Mouse (Mus musculus) yolk sac, embryonic 10.5 days (tissue): Measurements from ENCODE around the gene Gcnt2.
"Not testable (repeated sequence)": the region's sequence is repeated elsewhere in the genome, so short reads cannot be mapped to it uniquely, and the experiment has no call there.

Experiments
- DNase-seq: peaks from one replicate; pipeline ENCODE4 v3.0.0-alpha.2; 2017; ENCODE audit warnings: low spot score

The Gcnt2 gene

DNA sequence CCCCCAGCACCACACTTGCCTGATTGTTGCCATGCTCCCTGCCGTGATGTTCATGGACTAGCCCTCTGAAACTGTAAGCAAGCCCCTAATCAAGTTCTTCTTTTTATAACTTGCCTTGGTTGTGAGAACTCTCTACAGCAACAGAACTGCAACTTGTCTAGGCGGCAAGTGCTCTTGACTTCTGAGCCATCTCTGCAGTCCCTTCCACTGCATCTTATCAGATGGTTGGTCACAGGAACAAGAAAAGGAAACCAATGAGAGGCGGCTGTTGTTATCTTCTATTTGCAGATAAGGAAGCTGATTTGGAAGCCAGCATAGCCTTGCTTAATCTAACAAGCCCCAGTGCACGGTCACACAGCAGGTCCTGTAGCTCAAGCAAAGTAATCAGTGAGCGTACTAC is 14.5 kb downstream of the Gcnt2 start:
- DNase-seq, result peak; percentile 56

DNA sequence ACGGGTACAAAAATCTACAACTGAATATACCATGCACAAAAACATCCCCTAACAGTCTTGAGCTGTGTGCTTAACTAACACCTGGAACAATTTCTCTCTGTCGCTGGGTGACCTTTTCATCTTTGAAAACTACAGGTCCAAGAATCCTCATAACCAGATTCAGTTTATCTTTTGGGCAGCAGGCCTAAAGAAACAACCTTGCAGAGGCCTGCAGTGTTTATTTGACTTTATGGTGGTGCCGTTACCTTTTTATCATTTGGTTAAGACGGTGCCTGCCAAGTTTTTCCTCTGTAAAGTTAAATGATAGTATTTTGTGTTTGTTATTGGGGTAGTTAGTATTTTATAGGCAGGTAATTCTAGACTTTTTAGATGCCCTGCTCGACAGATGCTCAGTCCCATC is 15.9 kb downstream of the Gcnt2 start:
- DNase-seq, result no peak

DNA sequence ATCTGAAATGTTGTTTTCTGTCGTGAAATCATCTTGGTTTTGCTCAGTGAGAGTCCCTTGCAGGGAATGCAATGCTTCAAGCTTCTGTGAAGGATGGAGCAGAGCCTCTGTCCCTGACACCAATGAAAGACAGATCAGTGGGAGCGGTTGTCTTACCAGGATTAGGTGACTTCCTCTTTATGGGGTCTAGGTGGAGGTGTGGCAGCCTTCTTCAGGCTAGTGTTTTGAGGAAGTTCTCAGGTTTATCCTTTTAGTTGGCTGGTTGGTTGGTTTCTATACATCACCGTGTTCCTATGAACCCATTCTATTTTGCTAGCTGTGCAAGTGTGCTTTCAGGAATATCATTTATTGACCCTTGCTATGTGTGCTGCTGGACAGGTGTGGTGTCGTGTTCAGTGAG is 18.0 kb downstream of the Gcnt2 start:
- no peak for DNase-seq

DNA sequence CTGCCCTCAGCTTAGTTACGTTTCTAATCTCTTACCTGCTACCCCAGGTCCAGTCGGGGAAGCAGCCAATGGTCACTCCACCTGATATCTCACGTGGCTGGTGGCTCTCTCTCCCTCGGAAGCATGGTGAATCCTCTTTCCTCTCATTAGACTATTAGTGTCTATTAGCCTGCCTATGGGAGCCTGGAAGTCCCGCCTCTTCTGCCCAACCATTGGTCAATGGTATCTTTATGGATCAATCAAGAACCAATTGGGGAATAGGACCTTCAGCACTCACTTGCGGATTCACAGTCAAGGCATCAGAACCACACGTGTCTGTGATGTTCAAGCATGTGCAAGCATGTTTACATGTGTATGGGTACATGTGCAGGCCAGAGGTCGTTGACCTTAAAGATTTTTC is 21.0 kb downstream of the Gcnt2 start:
- no peak for DNase-seq

DNA sequence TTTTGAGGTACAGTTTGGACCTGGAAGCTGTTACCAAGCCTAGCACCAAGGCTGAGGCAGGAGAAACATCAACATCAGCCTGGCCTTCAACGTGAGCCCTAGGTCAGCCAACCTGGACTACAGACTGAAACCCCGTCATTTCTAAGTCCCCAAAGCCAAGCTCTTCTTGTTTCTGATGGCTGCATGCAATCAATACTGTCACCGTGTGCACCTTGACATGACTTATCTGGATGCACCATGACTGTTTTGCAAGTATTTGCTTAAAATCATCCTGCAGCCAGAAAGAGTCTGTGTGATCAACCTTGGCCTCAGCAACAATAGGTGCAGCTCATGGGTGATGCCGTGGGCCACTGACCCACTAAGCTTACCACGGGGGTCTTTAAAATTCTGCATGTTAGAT is 23.1 kb downstream of the Gcnt2 start:
- no peak for DNase-seq

DNA sequence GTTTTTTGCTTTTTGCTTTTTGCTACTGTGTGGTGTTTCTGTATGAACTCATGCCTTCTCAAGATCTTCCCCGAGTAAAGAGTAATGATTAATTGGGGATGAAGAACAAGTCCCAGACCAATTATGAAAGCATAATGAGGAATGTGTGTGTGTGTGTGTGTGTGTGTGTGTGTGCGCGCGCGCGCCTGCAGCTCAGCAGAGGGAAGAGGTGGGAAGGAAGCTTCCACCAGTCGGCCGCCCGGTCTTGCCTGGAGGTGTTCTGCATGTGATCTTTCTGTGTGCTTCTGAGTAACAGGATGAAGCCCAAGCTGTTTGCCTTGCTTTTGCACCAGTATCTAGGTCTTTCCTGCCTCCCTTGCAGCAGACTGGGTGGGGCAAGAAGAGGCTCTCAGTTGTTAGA is 24.3 kb downstream of the Gcnt2 start:
- DNase-seq, result no peak

DNA sequence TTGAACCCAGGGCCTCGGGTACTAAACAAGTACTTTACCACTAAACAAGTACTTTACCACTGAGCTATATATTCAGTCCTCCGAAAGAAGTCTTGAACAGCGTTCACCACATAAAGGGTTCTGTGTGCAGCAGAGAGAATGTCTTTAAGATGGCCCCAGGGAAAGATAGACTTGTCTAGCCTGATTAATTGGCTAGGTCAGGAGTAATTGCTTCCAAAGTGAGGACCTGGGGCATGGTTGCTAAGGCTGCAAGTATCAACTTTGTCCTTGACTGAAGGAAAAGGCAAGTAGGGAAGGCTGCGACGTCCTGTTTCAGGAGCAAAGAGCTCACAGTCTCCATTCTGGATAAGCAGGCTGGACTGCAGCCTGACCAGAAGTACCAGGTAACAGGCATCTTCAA is 25.3 kb downstream of the Gcnt2 start:
- DNase-seq, result no peak

DNA sequence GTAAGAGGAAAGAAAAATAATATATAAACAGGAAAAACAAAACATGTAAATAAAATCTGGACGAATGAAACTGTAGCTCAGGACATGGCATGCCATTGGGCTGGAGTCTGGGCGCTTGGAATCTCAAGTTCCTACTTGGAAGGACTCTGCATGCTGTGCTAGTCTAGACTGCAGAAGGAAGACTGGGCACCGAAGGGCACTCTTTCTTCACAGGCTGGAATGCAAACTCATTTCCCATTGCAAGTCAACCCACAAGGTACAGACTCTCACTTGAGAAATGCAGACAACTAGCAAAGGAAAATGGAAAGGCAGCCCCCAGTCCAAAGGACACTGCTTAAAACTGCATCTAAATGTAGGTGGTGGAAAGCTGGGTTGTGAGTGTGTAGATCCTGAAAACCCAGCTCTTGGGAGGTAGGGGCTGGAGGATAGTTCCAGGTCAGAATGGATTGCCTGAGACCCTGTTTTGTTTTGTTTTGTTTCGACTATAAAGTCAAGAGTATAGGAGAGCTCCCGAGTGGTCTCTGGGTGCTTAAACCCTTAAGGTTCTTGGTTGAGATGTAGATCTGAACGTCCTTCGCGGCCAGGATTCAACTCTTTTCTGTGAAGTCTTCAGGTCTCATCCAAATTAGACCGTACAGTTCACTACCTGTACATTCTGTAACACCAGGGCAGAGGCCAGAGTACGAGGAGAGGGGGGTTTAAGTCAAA is 26.5 kb downstream of the Gcnt2 start:
- DNase-seq, result no peak

DNA sequence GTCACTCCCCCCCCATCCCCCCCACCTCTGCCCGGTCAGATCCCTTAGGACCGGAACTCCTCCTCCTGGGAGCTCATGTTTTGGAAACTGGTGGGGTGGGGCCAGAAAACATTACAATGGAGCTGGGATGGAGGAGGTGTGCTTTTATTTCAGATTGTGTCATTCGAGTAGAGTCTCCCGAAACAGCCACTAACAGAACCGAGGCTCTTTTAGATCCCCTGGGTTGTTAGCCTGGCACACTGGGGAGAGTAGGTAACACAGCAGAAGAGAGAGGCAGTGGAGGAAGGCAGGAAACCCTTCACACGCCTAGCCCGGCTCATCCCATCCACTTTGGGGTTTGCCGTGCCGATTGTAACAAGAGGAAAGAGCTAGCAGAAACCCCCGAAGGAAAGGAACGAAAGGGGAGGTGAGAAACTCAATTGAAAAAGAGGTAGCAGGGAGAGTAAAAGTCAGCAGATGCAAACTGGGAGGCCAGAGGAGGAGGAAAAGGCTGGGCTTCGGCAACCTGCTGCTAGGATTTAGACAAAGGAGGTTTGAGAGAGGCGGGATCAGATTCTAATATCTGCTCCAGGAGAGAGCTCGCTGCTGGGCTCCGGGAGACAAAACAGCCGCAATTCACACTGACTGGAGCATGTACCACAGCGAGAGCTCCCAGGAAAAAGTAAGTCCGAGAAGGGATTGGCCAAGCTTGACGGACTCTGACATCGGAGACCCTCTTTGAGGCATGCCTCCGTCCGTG is 27.3 kb downstream of the Gcnt2 start:
- DNase-seq, result no peak

DNA sequence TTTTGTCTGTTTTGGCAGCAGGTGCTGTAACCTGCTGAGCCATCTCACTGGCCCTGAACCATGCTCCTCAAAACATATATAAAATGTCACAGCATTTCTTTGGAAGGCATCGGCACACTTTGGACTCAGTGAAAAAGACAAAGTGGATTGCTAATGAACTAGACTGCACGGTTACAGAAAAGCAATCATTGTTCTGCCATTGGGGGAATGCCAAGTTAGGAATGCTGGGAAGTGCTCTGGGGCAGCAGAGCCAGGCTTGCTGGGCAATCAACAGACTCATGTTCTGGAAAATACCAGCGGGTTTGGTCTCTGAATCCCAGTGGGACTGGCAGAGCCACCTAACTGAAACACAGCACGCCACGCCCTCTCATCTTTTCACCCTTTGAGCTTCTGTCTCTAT is 31.0 kb downstream of the Gcnt2 start:
- no peak for DNase-seq

DNA sequence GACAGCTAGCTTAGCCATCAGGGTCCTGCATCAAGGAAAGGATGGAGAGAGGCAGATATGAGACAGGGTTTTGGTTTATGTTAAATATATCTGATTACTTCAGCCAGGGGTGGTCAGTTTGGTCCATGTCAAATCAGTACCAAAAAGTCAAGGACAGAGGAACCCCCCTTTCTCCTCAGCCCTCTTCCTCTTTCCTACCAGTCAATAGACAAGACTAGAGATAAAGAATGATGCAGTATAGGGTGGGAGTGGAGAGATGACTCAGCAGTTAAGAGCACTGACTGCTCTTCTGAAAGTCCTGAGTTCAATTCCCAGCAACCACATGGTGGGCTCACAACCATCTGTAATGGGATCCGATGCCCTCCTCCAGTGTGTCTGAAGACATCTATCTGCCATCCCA is 31.8 kb downstream of the Gcnt2 start:
- DNase-seq, result not testable (repeated sequence)

DNA sequence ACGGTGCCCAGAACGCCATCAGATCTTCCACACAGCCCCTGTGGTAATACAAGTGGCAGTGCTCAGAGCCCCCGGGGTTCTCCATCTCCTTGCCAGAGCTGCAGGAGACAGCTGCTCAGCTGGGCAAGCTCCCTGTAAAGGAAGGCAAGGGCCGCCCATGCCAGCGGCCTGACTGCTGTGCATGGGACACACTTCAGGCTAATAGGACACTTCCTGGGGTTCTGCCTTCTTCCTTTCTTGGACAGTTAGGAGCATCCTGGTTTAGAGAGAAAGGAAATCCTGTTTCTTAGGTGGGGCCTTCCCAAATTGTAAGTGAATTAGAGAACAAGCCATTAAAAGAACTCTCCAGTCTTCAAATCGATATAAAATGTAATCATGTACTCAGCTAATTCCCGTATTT is 32.5 kb downstream of the Gcnt2 start:
- DNase-seq, result no peak

DNA sequence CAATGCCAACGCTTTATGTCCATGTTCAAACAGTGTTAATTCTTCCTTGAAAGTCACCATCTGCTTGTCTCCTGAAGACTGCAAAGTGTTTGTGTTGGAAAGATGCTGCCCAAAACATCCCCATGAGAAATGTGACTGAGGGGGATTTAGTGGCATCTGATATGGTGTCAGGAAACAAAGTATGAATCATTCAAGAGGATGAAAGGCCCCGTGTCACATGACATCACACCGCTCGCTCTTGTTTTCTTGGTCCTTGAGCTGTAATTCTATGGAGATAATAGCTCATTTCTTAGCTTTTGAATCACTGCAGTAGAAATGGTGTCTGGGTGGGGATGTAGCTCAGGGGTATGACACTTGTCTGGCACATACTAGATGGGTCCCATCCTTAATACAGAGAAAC is 33.0 kb downstream of the Gcnt2 start:
- no peak for DNase-seq

DNA sequence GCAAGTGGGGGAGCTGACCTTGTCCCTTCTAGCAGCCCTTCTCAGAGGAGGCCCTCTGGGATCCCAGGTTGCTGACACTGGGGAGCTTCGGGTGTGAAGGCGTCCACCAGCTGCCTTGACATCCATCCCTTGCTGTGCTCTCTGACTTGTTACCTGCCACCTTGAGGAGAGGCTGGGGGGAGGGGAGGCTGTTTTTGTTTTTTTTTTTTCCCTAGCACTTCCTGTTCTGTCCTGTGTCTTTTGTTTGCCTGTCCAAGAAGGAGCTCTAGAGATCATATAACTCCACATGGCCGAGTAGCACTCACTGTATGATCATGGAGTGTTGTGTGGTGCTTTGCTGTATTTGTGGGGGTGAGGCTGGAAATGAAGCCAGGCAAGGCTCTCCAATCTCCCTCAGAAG is 34.0 kb downstream of the Gcnt2 start:
- no peak for DNase-seq

DNA sequence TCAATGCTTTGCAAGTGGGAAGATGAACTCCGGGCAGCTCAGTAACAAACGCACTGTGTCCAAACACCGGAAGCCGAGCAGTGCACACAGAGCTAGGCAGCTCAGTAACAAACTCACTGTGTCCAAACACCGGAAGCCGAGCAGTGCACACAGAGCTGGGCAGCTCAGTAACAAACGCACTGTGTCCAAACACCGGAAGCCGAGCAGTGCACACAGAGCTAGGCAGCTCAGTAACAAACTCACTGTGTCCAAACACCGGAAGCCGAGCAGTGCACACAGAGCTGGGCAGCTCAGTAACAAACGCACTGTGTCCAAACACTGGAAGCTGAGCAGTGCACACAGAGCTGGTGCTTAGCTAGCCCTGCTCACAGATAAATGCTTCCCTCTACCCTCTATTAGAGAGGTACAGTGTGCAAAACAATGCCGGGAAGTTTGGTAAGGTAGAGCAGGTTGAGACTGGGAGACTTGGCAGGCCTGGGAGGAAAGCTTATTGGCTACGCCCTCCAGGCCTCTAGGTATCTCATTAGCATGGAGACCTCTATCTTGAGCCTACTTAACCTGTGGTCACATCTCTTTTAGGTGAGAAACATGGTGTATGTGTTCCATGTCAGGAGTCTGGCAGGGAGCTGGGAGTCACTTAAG is 38.6 kb downstream of the Gcnt2 start:
- not testable (repeated sequence) for DNase-seq

DNA sequence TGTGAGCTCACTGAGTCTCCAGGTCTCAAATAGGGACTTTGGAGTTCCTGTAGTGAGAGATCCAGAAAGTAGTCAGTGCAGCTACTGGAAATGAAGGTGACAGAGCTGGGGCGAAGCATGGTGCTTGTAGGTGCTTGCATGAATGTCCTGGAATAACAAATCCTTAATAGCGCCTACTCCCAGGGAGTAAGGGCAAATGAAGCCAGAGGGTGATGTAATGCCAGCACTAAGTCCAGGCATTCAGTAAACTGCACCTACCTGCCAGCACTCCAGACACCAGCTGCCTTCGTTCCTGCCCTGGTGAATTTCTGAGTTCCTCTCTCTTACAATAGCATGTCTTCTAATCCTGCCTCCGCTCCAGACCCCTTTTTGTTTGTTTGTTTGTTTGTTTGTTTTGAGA is 39.1 kb downstream of the Gcnt2 start:
- no peak for DNase-seq

DNA sequence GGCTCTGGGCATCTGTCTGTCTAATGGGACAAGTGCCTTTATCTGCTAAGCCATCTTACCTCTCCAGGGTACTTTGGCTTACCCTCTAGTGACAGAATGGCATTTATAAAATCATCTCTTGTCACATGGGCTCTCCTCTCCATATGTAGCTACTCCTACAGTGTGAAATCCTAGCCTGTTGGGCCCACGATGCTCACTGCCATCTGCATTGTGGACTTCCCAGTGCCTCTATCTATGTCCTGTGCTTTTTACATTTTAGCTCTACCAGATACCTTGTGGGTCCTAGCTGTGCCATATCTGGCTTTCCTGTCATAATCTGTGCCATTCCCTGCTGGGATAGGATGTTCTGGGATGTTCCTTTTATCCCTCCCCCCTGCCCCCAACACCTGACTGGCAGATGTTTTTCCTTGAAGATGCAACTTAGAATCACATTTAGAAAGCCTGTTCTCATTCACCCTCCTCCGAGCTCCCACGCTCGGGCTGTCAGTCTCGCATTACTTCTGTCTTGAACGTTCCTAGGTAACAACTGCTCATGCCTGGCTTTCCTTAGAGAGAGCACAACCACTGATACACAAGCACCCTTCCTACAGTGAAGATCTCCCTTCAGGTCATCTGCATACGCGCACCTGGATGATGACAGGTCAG is 39.9 kb downstream of the Gcnt2 start:
- DNase-seq, result no peak

DNA sequence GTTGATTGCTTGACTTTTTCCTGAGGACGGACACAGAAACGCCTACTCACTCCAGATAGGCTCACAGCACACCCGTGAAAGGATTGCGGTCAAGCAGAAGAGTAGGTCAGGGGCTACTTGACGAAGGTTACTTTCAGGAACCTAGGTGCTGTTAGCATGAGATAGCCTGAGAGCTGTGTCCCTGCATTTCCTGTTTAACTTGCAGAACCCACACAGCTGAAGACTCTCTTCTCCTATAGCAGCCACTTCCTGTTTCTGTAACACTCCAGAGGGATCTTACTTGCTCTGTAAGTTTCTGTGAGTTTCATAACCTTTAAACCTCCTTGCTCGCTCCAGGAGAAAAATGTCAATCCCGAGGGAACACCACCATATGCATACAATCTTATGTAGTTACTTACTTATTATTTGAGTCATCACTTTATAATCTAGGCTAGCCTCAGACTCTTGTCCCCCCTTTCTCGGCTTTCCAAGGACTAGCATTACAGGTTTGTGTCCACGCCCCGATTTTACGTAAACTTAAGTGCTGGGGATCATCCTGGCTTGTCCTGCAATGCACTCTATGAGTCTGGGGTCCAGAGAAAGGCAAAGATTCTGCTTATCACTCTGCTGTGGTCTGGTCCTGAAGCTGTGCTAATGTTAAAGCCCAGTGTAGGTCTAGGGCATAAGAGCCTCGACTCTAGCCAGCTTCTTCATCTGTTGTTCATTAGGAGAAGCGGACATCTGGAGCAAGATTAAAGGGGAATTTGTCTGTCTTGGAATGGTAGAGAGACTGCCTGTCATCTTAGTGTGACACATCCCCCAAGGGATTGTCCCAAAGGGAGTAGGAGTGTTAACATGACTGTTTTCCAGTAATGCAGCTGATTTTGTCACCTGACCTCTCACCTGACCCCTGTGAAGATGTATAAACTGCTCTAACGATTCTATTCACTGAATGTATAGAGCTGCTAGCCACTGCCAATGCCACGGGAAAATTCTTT is 40.7 kb downstream of the Gcnt2 start:
- no peak for DNase-seq

DNA sequence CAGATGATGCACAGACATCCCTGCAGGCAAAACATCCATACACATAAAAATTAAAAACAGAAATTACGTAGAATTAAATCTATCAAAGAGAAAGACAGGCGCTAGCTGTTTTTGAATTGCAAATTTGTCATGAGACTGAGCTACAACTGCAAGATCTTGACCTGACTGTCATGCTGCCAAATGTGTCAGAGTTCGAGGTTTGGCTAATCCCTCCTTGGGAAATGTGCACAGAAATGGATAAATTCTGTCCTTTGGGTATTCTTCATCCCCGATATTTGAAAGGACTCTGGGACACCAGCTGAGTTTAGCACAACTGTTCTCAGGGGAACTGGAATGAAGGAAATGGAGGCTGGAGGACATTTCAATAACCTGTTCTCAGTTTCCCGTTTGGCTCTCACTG is 41.7 kb downstream of the Gcnt2 start:
- DNase-seq, result no peak

DNA sequence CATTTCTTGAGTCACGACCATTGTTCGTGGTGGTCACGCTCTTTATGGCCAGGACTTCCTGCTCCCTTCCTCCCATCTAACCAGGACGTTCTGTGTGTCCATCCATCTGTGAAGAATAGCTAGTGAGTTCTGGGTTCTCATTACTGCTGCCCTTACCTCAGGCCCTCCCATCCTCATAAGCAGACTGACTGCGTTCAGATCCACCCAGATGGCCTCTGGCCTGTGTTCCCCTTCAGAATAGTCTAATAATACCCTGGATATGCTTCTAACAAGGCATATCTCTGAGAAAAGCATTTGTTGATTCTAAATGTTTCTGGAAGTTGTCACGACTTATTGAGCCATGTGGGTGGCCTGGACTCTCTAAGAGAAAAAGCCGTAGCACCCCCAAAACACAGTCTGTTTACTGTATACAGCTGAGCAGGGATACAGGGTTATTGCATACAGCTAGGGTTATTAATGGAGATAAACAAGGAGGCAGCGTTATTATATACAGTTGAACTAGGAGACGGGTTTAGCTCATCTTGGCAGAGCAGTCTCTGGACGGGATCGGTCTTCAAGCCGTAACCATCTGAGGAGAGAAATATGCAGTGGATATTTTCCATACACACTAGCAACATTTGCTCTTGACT is 42.4 kb downstream of the Gcnt2 start:
- DNase-seq, result no peak

DNA sequence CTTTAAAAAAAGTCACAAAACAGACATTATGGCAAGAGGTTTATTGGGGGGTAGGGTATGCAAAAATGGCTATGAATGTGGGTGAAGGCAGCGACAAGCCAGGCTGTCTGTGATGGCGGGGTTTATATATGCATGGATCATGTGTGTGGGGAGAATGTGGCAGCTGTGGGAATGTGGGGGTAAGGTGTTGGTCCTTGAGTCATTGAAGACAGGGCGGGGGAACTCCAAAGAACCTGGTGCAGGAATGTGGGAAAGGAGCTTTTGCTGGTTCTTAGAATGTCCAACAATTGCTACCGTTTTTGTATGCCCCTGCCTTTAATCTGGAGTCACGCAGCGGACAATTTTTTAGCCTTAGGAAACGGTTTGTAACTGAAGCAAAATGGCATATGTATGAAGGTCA is 44.5 kb downstream of the Gcnt2 start:
- no peak for DNase-seq
